Mouse (Mus musculus): Measurements from ENCODE around the gene Peak1.

GRCm38 (mm10) chr9:56415935-56416607 is 1.8 kb downstream of the Peak1 start:
- no peak for TF ChIP-seq ZC3H11A (IDR thresholded peaks at IDR 0.05; ENCODE audit: low read depth, low read length)
- TF ChIP-seq MEF2A (IDR thresholded peaks at IDR 0.05; ENCODE audit: borderline replicate concordance, low read depth, low read length): no peak
- TF ChIP-seq CTCF (conservative IDR thresholded peaks at IDR 0.05 in 1 of 2, IDR thresholded peaks at IDR 0.05 in 1 of 2; ENCODE audit: low read depth in 2 of 2, low read length in 2 of 2): no peak
- TF ChIP-seq GABPA (IDR thresholded peaks at IDR 0.05; ENCODE audit: insufficient replicate concordance, low read depth, low read length): no peak
- TF ChIP-seq ZNF384 (IDR thresholded peaks at IDR 0.05; ENCODE audit: low read depth, low read length): no peak
- TF ChIP-seq MXI1 (IDR thresholded peaks at IDR 0.05; ENCODE audit: low read depth, low read length): no peak

Measured in CH12.LX (cell line).